Comparison of ENCODE assay signal across 19 mouse cellular contexts in genomic region chr3:51600728-51601127, GRCm38 (mm10). TPM values are rescaled to one million over a fixed set of nuclear protein-coding genes. Genes with fewer than 3 reads are reported as not detected.
A peak's percentile ranks its signal among the peaks of the same experiment; 100 is the strongest.
DNase-seq lines count a peak whose midpoint lies in the region; ATAC-seq and TF ChIP-seq lines count a peak whose summit lies in the region.
"Had no signal": no experiment of that assay in that cellular context is flagged by ENCODE, and none has a peak within 500 bp of the region (broad histone marks: within the 10 kb centered on the region; RNA-seq: fewer than 3 reads in every experiment).

No protein-coding gene starts in this region.

- ATAC-seq in heart, embryonic 11.5 days (replicated peaks; ENCODE audit: insufficient number of reproducible peaks, low FRiP score, low TSS enrichment): no peak
- ATAC-seq in midbrain, embryonic 11.5 days (ENCODE audit: low FRiP score): no peak
- ATAC-seq in midbrain, embryonic 16.5 days: no peak
- ATAC-seq: forebrain, embryonic 13.5 days; forebrain, embryonic 15.5 days; forebrain, postnatal 0 days had no signal

- TF ChIP-seq POLR2A in myocyte (IDR thresholded peaks at IDR 0.05; ENCODE audit: insufficient read length, low read depth): no peak
- TF ChIP-seq POLR2A in lung, adult 2 months (IDR thresholded peaks at IDR 0.05; ENCODE audit: borderline replicate concordance, extremely low read depth, low read depth, low read length): no peak

- no peaks in the 10 kb centered on the region for H3K79me2 ChIP-seq in myocyte (ENCODE audit: control insufficient read depth, insufficient read depth)

- H3K36me3 ChIP-seq in heart, embryonic 11.5 days (ENCODE audit: control insufficient read depth, insufficient read depth, low read length): no peaks in the 10 kb centered on the region
- no peaks in the 10 kb centered on the region for H3K36me3 ChIP-seq in midbrain, embryonic 11.5 days (ENCODE audit: control insufficient read depth, insufficient read depth, low read length)
- no peaks in the 10 kb centered on the region for H3K36me3 ChIP-seq in midbrain, embryonic 16.5 days (ENCODE audit: control insufficient read depth, insufficient read depth, low read length)
- no peaks in the 10 kb centered on the region for H3K36me3 ChIP-seq in myocyte (ENCODE audit: control insufficient read depth, insufficient read depth)
- H3K36me3 ChIP-seq: embryonic facial prominence, embryonic 10.5 days; embryonic facial prominence, embryonic 12.5 days; forebrain, embryonic 15.5 days had no signal

- H3ac ChIP-seq in myocyte (ENCODE audit: control insufficient read depth, insufficient read length): no peak overlapping the region

- 0 out of 2 replicates have a peak, but pooled peaks cover 2% of the 10 kb centered on the region for H3K9me3 ChIP-seq in heart, embryonic 11.5 days (replicated peaks; ENCODE audit: control insufficient read depth, low read length)
- H3K9me3 ChIP-seq in midbrain, embryonic 11.5 days (ENCODE audit: control insufficient read depth, low read length): no peaks in the 10 kb centered on the region
- no peaks in the 10 kb centered on the region for H3K9me3 ChIP-seq in midbrain, embryonic 16.5 days (replicated peaks; ENCODE audit: control insufficient read depth, low read length, poor library complexity, severe bottlenecking)
- H3K9me3 ChIP-seq: embryonic facial prominence, embryonic 10.5 days; embryonic facial prominence, embryonic 12.5 days; forebrain, embryonic 15.5 days had no signal

- H3K4me3 ChIP-seq in heart, embryonic 11.5 days (ENCODE audit: low read depth, low read length): no peak overlapping the region
- no peak overlapping the region for H3K4me3 ChIP-seq in midbrain, embryonic 11.5 days (ENCODE audit: low read depth, low read length)
- H3K4me3 ChIP-seq in midbrain, embryonic 16.5 days (ENCODE audit: low read depth, low read length): no peak overlapping the region
- no peak overlapping the region for H3K4me3 ChIP-seq in myocyte
- H3K4me3 ChIP-seq in lung, adult 2 months (replicated peaks; ENCODE audit: extremely low read depth, low read depth, low read length): no peak overlapping the region
- H3K4me3 ChIP-seq: embryonic facial prominence, embryonic 10.5 days; embryonic facial prominence, embryonic 12.5 days; forebrain, embryonic 13.5 days; forebrain, embryonic 15.5 days had no signal

- no peak for TF ChIP-seq CTCF in lung, adult 2 months (IDR thresholded peaks at IDR 0.05; ENCODE audit: insufficient read depth, low read length)

- WGBS in heart, embryonic 11.5 days (ENCODE audit: insufficient replicate concordance): 85% methylated on average over 4 of the region's 4 CpGs
- WGBS in midbrain, embryonic 11.5 days: 94% methylated on average over 4 of the region's 4 CpGs
- WGBS in midbrain, embryonic 16.5 days: 91% methylated on average over 4 of the region's 4 CpGs
- WGBS in lung, adult 2 months: 88% methylated on average over 4 of the region's 4 CpGs

- DNase-seq in heart, adult 11 months: peak; percentile 48
- peak; percentile 45 for DNase-seq in midbrain, embryonic 11.5 days (ENCODE audit: low spot score, missing footprints)
- no peak for DNase-seq in lung, adult 2 months
- DNase-seq: adrenal gland, postnatal 10 days; adrenal gland, postnatal 25 days; B cell, adult 2 months; cerebellum, adult 11-12 months; cerebellum, adult 2 months; cerebellum, adult 9-10 months; cerebellum, postnatal 10 days; cerebellum, postnatal 25 days; forebrain, postnatal 0 days had no signal

- H3K9ac ChIP-seq in heart, embryonic 11.5 days (ENCODE audit: low read depth, low read length): no peak overlapping the region
- no peak overlapping the region for H3K9ac ChIP-seq in midbrain, embryonic 11.5 days (ENCODE audit: low read length)
- no peak overlapping the region for H3K9ac ChIP-seq in midbrain, embryonic 16.5 days (ENCODE audit: low read depth, low read length)
- H3K9ac ChIP-seq: embryonic facial prominence, embryonic 12.5 days; forebrain, embryonic 13.5 days; forebrain, embryonic 15.5 days; forebrain, postnatal 0 days had no signal

- H3K4me1 ChIP-seq in heart, embryonic 11.5 days (ENCODE audit: control insufficient read depth, insufficient read depth, low read length): no peaks in the 10 kb centered on the region
- no peaks in the 10 kb centered on the region for H3K4me1 ChIP-seq in midbrain, embryonic 11.5 days (ENCODE audit: control insufficient read depth, insufficient read depth, low read length)
- no peaks in the 10 kb centered on the region for H3K4me1 ChIP-seq in midbrain, embryonic 16.5 days (ENCODE audit: control insufficient read depth, insufficient read depth, low read length)
- H3K4me1 ChIP-seq in lung, adult 2 months (ENCODE audit: control insufficient read depth, insufficient read depth, low read length): no peaks in the 10 kb centered on the region
- H3K4me1 ChIP-seq: embryonic facial prominence, embryonic 12.5 days had no signal

- no peaks in the 10 kb centered on the region for H3K27me3 ChIP-seq in heart, embryonic 11.5 days (ENCODE audit: control insufficient read depth, insufficient read depth, low read length)
- no peaks in the 10 kb centered on the region for H3K27me3 ChIP-seq in midbrain, embryonic 11.5 days (ENCODE audit: control insufficient read depth, insufficient read depth, low read length)
- no peaks in the 10 kb centered on the region for H3K27me3 ChIP-seq in midbrain, embryonic 16.5 days (ENCODE audit: control insufficient read depth, insufficient read depth, low read depth, low read length)
- H3K27me3 ChIP-seq in myocyte (ENCODE audit: control insufficient read depth, insufficient read depth, insufficient read length): no peaks in the 10 kb centered on the region
- H3K27me3 ChIP-seq: embryonic facial prominence, embryonic 12.5 days; forebrain, embryonic 13.5 days; forebrain, embryonic 15.5 days had no signal

- H3K27ac ChIP-seq in heart, embryonic 11.5 days (ENCODE audit: low read depth, low read length): no peak overlapping the region
- H3K27ac ChIP-seq in midbrain, embryonic 11.5 days (ENCODE audit: low read depth, low read length): no peak overlapping the region
- no peak overlapping the region for H3K27ac ChIP-seq in midbrain, embryonic 16.5 days (ENCODE audit: low read length)
- H3K27ac ChIP-seq: embryonic facial prominence, embryonic 10.5 days; embryonic facial prominence, embryonic 12.5 days; forebrain, embryonic 13.5 days; forebrain, embryonic 15.5 days had no signal

- H3K4me2 ChIP-seq in heart, embryonic 11.5 days: no peak overlapping the region
- no peak overlapping the region for H3K4me2 ChIP-seq in midbrain, embryonic 11.5 days
- no peak overlapping the region for H3K4me2 ChIP-seq in midbrain, embryonic 16.5 days (ENCODE audit: low read length)
- no peak overlapping the region for H3K4me2 ChIP-seq in myocyte (ENCODE audit: low read depth)
- H3K4me2 ChIP-seq: embryonic facial prominence, embryonic 12.5 days; forebrain, embryonic 13.5 days; forebrain, embryonic 15.5 days had no signal

TF ChIP-seq in myocyte, 11 proteins besides CTCF, POLR2A, EP300 and RAD21:
- TF ChIP-seq MYOD1 (IDR thresholded peaks at IDR 0.05; ENCODE audit: control insufficient read depth in 1 of 3, insufficient read length in 2 of 3, low read depth in 2 of 3) (peak in 2 of 3 experiments; percentile 50 to 83), REST (IDR thresholded peaks at IDR 0.05; ENCODE audit: insufficient read depth, insufficient read length) (no peak), MYOG (IDR thresholded peaks at IDR 0.05; ENCODE audit: control insufficient read depth in 1 of 3, insufficient read depth in 1 of 3, insufficient read length in 2 of 3, low read depth in 2 of 3) (no peak)
TF ChIP-seq in myocyte: peak in this region for 1.

RNA-seq across cellular contexts. Expression of gene Setd7, which starts 40.0 kb away (rescaled TPM):
- polyA plus RNA-seq in heart, embryonic 11.5 days (2014; fragmentation: Nextera tagmentation; extraction: Ambion mirVana): 6.0 and 8.4 TPM in 2 replicates
- 3.4 and 3.8 TPM in 2 replicates for polyA plus RNA-seq in midbrain, embryonic 11.5 days (2014; fragmentation: Nextera tagmentation; extraction: Ambion mirVana)
- polyA plus RNA-seq in midbrain, embryonic 16.5 days (2015; fragmentation: Nextera tagmentation; extraction: Ambion mirVana): 2.6 and 2.7 TPM in 2 replicates
- 11.8 TPM for polyA plus RNA-seq in myocyte (2012; fragmentation: generic; extraction: Trizol)
- polyA plus RNA-seq in lung, adult 2 months (2012; rRNA removed): 16.8 and 23.5 TPM in 2 replicates

RNA-seq across cellular contexts. Expression of gene Mgst2, which starts 59.4 kb away (rescaled TPM):
- polyA plus RNA-seq in heart, embryonic 11.5 days (2014; fragmentation: Nextera tagmentation; extraction: Ambion mirVana): 1.6 and 2.9 TPM in 2 replicates
- polyA plus RNA-seq in midbrain, embryonic 11.5 days (2014; fragmentation: Nextera tagmentation; extraction: Ambion mirVana): 0.22 TPM in 1 of 2 replicates, not detected in the other
- polyA plus RNA-seq in midbrain, embryonic 16.5 days (2015; fragmentation: Nextera tagmentation; extraction: Ambion mirVana): 0.66 and 0.94 TPM in 2 replicates
- polyA plus RNA-seq in myocyte (2012; fragmentation: generic; extraction: Trizol): 3.0 TPM
- 1.3 and 3.6 TPM in 2 replicates for polyA plus RNA-seq in lung, adult 2 months (2012; rRNA removed)
